Mouse (Mus musculus) urinary bladder, postnatal 4 days (tissue): ENCODE data around the gene Olfr92.
"Not testable (repeated sequence)": the region's sequence is repeated elsewhere in the genome, so short reads cannot be mapped to it uniquely, and the experiment has no call there.

Experiments
- DNase-seq, 2 experiments: peaks; one replicate each; pipeline ENCODE4 v3.0.0; 2021 to 2022; ENCODE audit warnings: low spot score in 2 of 2

Gene Olfr92

DNA sequence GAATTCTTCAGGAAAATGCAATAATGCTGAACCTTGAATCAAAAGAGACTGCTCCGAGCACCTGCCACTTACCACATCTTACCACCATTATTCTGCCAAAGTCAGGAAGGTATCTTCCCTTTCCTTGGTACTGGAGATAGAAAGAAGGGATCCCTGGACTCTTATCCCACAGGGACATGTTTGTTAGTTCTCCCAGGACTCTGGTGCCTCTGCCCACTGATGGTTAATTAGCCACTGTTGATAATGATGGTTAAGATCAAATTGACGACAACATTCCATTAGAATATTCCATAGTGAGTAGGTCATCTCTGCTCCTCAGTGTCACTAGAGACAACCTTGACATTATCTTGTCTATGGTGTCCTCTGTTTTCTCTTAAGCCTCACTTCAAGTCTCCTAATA is at the start of gene Olfr92:
Gene Olfr92, minus strand, starts transcription at position 101 of the 400 bp plus-strand sequence.
- DNase-seq: no peak

DNA sequence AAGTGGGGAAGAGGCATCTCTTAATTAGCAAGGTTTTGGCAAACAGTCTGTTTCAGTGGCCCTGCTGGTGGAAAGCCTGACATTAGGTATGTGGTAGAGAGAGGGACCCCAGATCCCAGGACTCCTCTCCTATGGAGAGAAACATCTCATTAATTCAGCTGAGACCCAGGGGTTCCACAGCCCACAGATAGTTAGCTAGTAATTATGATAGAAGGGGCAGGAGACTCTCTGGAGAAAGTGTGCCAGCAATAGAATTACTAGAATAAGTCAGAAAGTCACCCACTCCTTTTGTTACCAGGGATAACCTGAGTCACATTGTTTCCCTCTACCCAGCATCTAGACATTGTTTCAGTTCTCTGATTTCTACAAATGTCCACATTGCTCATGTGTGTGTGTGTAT is 41.5 kb upstream of the Olfr92 start, which contains the start of gene Olfr93:
Gene Olfr93, minus strand, starts transcription at position 101 of the 400 bp plus-strand sequence.
- DNase-seq: no peak

DNA sequence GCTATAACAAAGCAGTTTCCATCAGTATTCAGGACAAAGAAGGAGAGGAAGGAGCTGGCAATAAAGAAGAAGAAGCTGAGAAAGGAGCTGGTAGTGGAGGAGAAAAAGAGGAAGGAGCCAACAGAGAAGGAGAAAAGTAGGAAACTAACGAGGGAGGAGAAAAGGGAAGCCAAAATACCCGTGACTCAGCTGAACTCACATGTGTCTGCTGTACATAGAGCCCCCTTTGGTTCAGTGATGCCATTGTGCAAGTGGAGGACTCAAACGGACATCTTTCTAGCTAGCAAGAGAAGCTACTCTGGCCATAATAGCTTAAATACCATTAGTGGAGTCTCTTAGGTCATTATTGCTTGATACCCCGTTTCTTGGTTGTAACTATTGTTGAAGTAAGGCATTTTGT is 11.5 kb upstream of the Olfr92 start:
- not testable (repeated sequence) for DNase-seq

GRCm38 (mm10) chr17:37098178-37098577 is 21.7 kb downstream of the Olfr92 start, which contains the start of gene Olfr91:
Gene Olfr91, minus strand, starts transcription at chr17:37098278.
- DNase-seq: no peak

- no peak for DNase-seq
Measured at GRCm38 (mm10) chr17:37093289-37093688, 26.6 kb downstream of the Olfr92 start.

DNA sequence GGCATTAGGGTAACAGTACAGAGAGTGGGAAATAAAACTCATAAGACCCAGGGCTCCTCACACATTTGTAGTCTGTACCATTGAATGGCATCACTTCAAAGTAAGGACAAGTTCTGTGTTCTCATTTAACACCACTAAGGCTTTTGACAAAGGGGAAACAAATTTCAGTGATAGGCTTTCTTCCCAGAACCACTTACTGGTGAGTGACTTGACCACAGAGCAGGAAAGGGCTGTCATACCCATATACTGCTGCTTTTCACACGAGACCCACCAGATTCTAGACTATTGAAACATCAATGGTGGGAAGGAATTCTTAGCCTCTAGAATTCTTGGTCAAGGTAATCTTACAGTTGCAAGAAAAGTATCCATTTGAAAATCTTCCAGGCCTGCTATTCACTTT is 27.7 kb downstream of the Olfr92 start:
- DNase-seq: no peak

- no peak for DNase-seq
Measured at GRCm38 (mm10) chr17:37088399-37088798, 31.5 kb downstream of the Olfr92 start, which contains the start of gene Olfr90. Gene Olfr90, minus strand, starts transcription at chr17:37088499.

GRCm38 (mm10) chr17:37085545-37085944 is 34.3 kb downstream of the Olfr92 start:
- DNase-seq: no peak

- DNase-seq: no peak
Measured at GRCm38 (mm10) chr17:37084632-37085031, 35.3 kb downstream of the Olfr92 start.

DNA sequence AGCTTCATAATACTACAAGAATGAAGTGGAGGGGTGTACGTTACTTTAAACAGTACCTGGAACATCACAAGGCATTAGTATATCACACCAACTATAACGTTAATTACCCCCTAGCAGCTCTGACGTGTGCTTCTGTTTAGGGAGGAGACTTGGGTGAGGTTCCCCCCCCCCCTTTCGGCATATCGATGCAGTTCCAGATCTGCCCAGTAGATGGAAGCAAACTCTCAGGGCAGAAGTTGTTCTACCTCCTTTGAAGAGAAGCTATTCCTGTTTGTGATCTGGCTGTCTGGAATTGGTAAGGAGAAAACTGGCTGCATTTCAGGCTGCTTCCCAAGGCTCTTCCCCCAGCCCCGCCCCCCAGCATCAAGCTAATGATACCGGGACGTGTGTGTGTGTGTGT is 36.6 kb downstream of the Olfr92 start:
- no peak for DNase-seq

DNA sequence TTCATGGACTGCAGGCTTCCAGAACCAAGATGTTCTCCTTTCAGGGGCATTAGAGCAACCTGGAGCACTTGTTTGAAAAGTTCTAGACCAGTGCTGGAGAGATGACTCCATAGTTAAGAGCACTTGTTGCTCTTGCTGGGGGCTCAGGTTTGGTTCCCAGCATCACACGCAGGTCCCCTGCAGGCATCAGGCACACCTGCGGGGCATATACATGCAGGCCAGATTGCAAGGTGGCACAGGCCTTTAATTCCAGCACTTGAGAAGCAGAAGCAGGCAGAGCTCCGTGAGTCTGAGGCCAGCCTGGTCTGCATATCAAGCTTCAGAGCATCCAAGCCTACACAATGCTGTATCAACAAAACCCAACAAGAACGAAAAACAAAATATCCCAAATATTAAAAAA is 38.2 kb downstream of the Olfr92 start:
- no peak for DNase-seq

- peak in 1 of 2 experiments; percentile 46 for DNase-seq
Measured at GRCm38 (mm10) chr17:37080119-37080518, 39.8 kb downstream of the Olfr92 start.

- no peak for DNase-seq
Measured at GRCm38 (mm10) chr17:37078990-37079389, 40.9 kb downstream of the Olfr92 start.

GRCm38 (mm10) chr17:37078193-37078592 is 41.7 kb downstream of the Olfr92 start:
- DNase-seq: no peak

GRCm38 (mm10) chr17:37075766-37076165 is 44.1 kb downstream of the Olfr92 start:
- DNase-seq: no peak

- no peak for DNase-seq
Measured at GRCm38 (mm10) chr17:37075181-37075580, 44.7 kb downstream of the Olfr92 start.

GRCm38 (mm10) chr17:37072730-37073276 is 47.1 kb downstream of the Olfr92 start:
- DNase-seq: no peak

- no peak for DNase-seq
Measured at GRCm38 (mm10) chr17:37072080-37072729, 47.7 kb downstream of the Olfr92 start.

DNA sequence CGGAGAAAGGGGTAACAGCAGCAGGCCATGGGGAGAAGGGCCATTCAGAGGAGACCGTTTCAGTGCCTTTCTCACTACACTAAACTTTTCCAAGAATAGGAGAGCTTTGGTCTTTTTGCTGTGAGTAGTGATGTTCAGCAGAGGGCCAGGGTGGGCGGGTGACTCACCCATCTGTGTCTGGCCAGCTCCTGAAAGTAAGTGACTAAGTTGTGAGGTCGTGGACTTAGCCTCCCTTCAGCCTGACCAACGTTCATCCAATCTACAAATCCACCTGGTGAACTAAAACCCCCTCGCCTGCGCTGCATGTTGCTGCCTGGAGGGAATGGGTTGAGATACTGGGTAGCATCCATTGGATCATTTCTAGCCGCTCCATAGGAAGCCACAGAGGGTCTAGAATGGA is 49.8 kb downstream of the Olfr92 start:
- no peak for DNase-seq

- DNase-seq: no peak
Measured at GRCm38 (mm10) chr17:37067861-37068260, 52.0 kb downstream of the Olfr92 start.

DNA sequence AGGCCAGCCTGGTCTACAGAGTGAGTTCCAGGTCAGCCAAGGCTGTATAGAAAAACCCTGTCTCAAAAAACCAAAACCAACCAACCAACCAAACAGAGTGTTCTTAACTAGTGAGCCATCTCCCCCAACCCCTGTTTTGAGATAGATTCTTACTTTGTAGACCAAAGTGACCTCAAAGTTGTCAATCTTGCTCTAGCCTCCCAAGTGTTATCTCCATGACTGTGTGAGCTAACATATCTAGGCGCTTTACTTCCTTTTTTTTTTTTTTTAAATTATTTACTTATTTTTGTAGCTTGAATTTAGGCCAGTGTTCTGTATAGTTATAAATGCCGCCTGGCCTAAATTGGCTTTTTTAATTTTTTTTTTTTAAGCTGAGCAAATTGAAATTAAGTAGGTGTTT is 53.9 kb downstream of the Olfr92 start:
- DNase-seq: no peak

DNA sequence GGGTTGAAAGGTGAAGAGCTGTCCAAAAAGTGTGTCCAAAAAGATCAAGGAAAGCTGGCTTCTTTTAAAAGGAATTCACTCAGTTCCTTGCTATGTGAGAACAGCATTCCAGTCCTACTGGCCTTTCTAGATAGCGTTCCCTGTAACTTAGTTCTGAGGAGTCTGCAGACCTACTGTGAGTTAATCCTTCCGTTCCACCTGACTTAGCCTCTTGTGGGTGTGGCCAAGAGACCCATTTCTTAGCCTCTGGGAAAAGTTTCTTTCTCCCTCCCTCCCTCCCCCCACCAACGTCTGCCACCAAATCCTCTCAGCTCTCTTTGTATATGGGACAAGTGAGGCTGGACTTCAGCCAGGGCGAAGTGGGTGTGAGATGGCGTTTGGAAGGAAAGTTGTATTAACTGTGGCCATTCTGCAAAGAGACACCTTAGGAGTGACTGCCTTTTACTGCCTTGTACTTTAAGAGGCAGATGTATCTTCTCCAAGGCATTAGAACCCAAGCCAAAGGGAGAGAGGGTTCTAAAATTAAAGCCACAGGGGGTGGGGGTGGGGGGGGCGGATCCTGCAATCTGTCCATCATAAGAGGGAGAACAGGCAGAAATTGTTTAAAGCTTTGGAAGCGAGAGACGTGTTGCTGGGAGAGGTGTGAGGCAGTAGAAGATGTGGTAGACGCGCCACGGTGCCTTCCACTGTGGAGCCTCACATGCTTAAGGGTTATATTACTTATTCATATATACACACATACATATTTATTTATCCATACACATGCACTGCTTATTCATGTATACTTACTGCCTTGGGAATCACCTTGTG is 56.0 kb downstream of the Olfr92 start:
- DNase-seq: no peak

- no peak for DNase-seq
Measured at GRCm38 (mm10) chr17:37063063-37063462, 56.8 kb downstream of the Olfr92 start.
